28 mouse cellular contexts compared by ENCODE assay signal in the genomic region with DNA sequence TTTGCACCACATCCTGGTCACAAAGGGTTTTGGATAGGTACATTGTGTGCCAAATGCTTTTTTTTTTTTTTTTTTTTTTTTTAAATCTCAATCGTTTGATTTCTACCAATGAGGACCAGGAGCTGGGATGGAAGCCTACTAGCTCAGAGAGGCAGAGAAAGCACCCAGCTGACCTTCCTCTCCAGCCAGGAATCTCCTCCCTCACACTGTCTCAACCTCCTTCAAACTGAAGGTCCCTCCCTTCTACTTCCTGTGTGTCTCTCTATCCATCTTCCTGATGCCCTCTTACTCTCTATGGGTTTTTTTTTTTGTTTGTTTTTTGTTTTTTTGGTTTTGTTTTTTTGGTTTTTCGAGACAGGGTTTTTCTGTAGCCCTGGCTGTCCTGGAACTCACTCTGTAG. TPM values are rescaled to one million over a fixed set of nuclear protein-coding genes. Genes with fewer than 3 reads are reported as not detected.
DNase-seq lines count a peak whose midpoint lies in the region; TF ChIP-seq lines count a peak whose summit lies in the region.
"Had no signal": no experiment of that assay in that cellular context is flagged by ENCODE, and none has a peak within 500 bp of the region (broad histone marks: within the 10 kb centered on the region; RNA-seq: fewer than 3 reads in every experiment).

No protein-coding gene starts in this region.

- H3K9ac ChIP-seq in ES-Bruce4 (ENCODE audit: low read depth, poor library complexity, severe bottlenecking) = peak overlapping the region; percentile 25; the same call in 1 of the 2 replicates
- no peak overlapping the region for H3K9ac ChIP-seq in MEL (ENCODE audit: control insufficient read depth, low read depth, low read length, poor library complexity, severe bottlenecking)
- H3K9ac ChIP-seq: embryonic facial prominence, embryonic 13.5 days; forebrain, embryonic 12.5 days; forebrain, embryonic 15.5 days; hindbrain, embryonic 13.5 days had no signal

- H3K9me3 ChIP-seq in ES-Bruce4 (replicated peaks; ENCODE audit: control insufficient read depth, insufficient read depth, low read length, poor library complexity, severe bottlenecking) = no peaks in the 10 kb centered on the region
- H3K9me3 ChIP-seq in MEL (replicated peaks; ENCODE audit: insufficient read depth, low read length) = no peaks in the 10 kb centered on the region
- H3K9me3 ChIP-seq: embryonic facial prominence, embryonic 10.5 days; embryonic facial prominence, embryonic 13.5 days; forebrain, embryonic 12.5 days; forebrain, embryonic 15.5 days; hindbrain, embryonic 10.5 days; hindbrain, embryonic 13.5 days had no signal

- H3K36me3 ChIP-seq in ES-Bruce4 (ENCODE audit: control insufficient read depth, insufficient read depth, low read length, poor library complexity, severe bottlenecking) = peaks cover 1% of the 10 kb centered on the region
- peaks cover 0 to 4% of the 10 kb centered on the region in 2 experiments; a peak in 2 of 4 replicates for H3K36me3 ChIP-seq in MEL (ENCODE audit: control insufficient read depth in 1 of 2, insufficient read depth in 2 of 2, low read length in 2 of 2)
- no peaks in the 10 kb centered on the region for H3K36me3 ChIP-seq in kidney, adult 2 months (ENCODE audit: control insufficient read depth, insufficient read depth, low read length)
- H3K36me3 ChIP-seq: forebrain, embryonic 15.5 days; hindbrain, embryonic 13.5 days had no signal

- TF ChIP-seq RAD21 in MEL (IDR thresholded peaks at IDR 0.05; ENCODE audit: low read depth, low read length) = no peak

- peak overlapping the region; percentile 80 for H3K27ac ChIP-seq in ES-Bruce4 (ENCODE audit: insufficient read depth, low read length)
- no peak overlapping the region for H3K27ac ChIP-seq in MEL (ENCODE audit: control insufficient read depth, low read depth, low read length)
- H3K27ac ChIP-seq in kidney, adult 2 months (ENCODE audit: insufficient read depth, low read depth, low read length) = no peak overlapping the region
- H3K27ac ChIP-seq: embryonic facial prominence, embryonic 10.5 days; embryonic facial prominence, embryonic 13.5 days; forebrain, embryonic 12.5 days; forebrain, embryonic 15.5 days; hindbrain, embryonic 10.5 days; hindbrain, embryonic 13.5 days; hindbrain, postnatal 0 days had no signal

- WGBS in kidney, adult 2 months = 60% methylated on average over 2 of the region's 2 CpGs

- TF ChIP-seq CTCF in ES-Bruce4 (IDR thresholded peaks at IDR 0.05; ENCODE audit: low read depth, low read length) (no peak), MEL (IDR thresholded peaks at IDR 0.05 in 2 of 3, conservative IDR thresholded peaks at IDR 0.05 in 1 of 3; ENCODE audit: control insufficient read depth in 1 of 3, insufficient read depth in 1 of 3, low read depth in 2 of 3, low read length in 3 of 3, poor library complexity in 1 of 3, severe bottlenecking in 1 of 3) (no peak)
- no peak for TF ChIP-seq CTCF in kidney, adult 2 months (conservative IDR thresholded peaks at IDR 0.05; ENCODE audit: insufficient read depth, insufficient read length, low read depth, low read length)

- H3K4me1 ChIP-seq in ES-Bruce4 (ENCODE audit: control insufficient read depth, insufficient read depth, low read length) (peaks cover 2% of the 10 kb centered on the region), MEL (ENCODE audit: control insufficient read depth in 1 of 2, insufficient read depth in 2 of 2, low read length in 2 of 2) (peaks cover 0 to 4% of the 10 kb centered on the region in 2 experiments; a peak in 2 of 4 replicates)
- H3K4me1 ChIP-seq in kidney, adult 2 months (ENCODE audit: control insufficient read depth, insufficient read depth, low read length) = no peaks in the 10 kb centered on the region; the same call in 1 of the 2 replicates

- DNase-seq in 416B (ENCODE audit: low read depth) = peak; percentile 51
- no peak for DNase-seq in MEL (ENCODE audit: low read depth, low spot score)
- DNase-seq in adipocyte (ENCODE audit: low spot score) = peak; percentile 34
- no peak for DNase-seq in gastrocnemius, postnatal 14 days
- DNase-seq in kidney, adult 2 months = no peak
- DNase-seq in heart, postnatal 25 days (ENCODE audit: low spot score) = no peak
- DNase-seq: adrenal gland, adult 8-10 months; adrenal gland, postnatal 25 days; cerebellum, adult 11-12 months; cerebellum, adult 8-10 months; cerebellum, postnatal 10 days; cerebellum, postnatal 36 days; embryo, embryonic 11 days; gastrocnemius, postnatal 36 days; heart, adult 11 months; heart, postnatal 36 days; kidney, adult 18-20 months had no signal

- H3K27me3 ChIP-seq in ES-Bruce4 (ENCODE audit: control insufficient read depth, insufficient read depth, low read length, poor library complexity, severe bottlenecking) (no peaks in the 10 kb centered on the region), MEL (ENCODE audit: control insufficient read depth in 1 of 2, insufficient read depth in 2 of 2, low read length in 2 of 2) (no peaks in the 10 kb centered on the region)
- H3K27me3 ChIP-seq in kidney, adult 2 months (replicated peaks; ENCODE audit: control insufficient read depth, insufficient read depth, low read length) = no peaks in the 10 kb centered on the region; the same call in 1 of the 2 replicates
- H3K27me3 ChIP-seq: embryonic facial prominence, embryonic 13.5 days; forebrain, embryonic 12.5 days; forebrain, embryonic 15.5 days; hindbrain, embryonic 13.5 days had no signal

- no peaks in the 10 kb centered on the region for H3K79me2 ChIP-seq in MEL (ENCODE audit: control insufficient read depth, insufficient read depth, low read length, poor library complexity)

- TF ChIP-seq POLR2A in ES-Bruce4 (IDR thresholded peaks at IDR 0.05; ENCODE audit: insufficient read depth, low read length) (peak; percentile 60), MEL (IDR thresholded peaks at IDR 0.05; ENCODE audit: control insufficient read depth in 1 of 2, insufficient read depth in 1 of 2, low read depth in 1 of 2, low read length in 2 of 2, poor library complexity in 1 of 2) (no peak)
- TF ChIP-seq POLR2A in kidney, adult 2 months (IDR thresholded peaks at IDR 0.05; ENCODE audit: low read depth, low read length) = no peak

- peak overlapping the region; percentile 31; the same call in 1 of the 2 replicates for H3K4me3 ChIP-seq in ES-Bruce4 (ENCODE audit: low read depth, low read length)
- H3K4me3 ChIP-seq in MEL (ENCODE audit: control insufficient read depth in 1 of 2, insufficient read depth in 1 of 2, low read depth in 2 of 2, low read length in 2 of 2) = no peak overlapping the region
- H3K4me3 ChIP-seq in kidney, adult 2 months (ENCODE audit: insufficient read depth, low read depth, low read length) = no peak overlapping the region
- H3K4me3 ChIP-seq: embryonic facial prominence, embryonic 10.5 days; embryonic facial prominence, embryonic 13.5 days; erythroblast, embryonic 14.5 days; forebrain, embryonic 12.5 days; forebrain, embryonic 15.5 days; hindbrain, embryonic 10.5 days; hindbrain, embryonic 13.5 days had no signal

- intact Hi-C loops in gastrocnemius, postnatal 14 days (cut with DNase I; ENCODE audit: low total_unique reads) = no loop called here
- intact Hi-C loops in heart, postnatal 25 days (cut with DNase I) = loop anchor here (10.0 kb wide), 1 partner anchor 484 kb away; no protein-coding TSS in a partner anchor

- TF ChIP-seq EP300 in ES-Bruce4 (IDR thresholded peaks at IDR 0.05; ENCODE audit: insufficient read depth, low read depth, low read length) (no peak), MEL (IDR thresholded peaks at IDR 0.05; ENCODE audit: low read depth in 1 of 2, low read length in 2 of 2) (no peak)

TF ChIP-seq in MEL, 35 proteins besides CTCF, POLR2A, EP300 and RAD21:
- TF ChIP-seq ELF1 (IDR thresholded peaks at IDR 0.05; ENCODE audit: low read depth, low read length) (no peak), GABPA (IDR thresholded peaks at IDR 0.05; ENCODE audit: low read depth, low read length) (no peak), HCFC1 (IDR thresholded peaks at IDR 0.05; ENCODE audit: low read depth, low read length) (0 out of 2 replicates have a peak, but pooled peaks have one; percentile 20)

RNA-seq across cellular contexts. Expression of gene Pif1, which starts 14.0 kb away (rescaled TPM):
- 27.7 and 32.3 TPM in 2 replicates for polyA plus RNA-seq in ES-Bruce4 (2011; ENCODE audit: insufficient read depth, insufficient read length, low read depth, missing spikeins)
- total RNA-seq in MEL (2012; rRNA removed) = 15.5 and 22.5 TPM in 2 replicates
- 10 to 100 TPM in 1 of 2 experiments, not detected in 1; 14.9 TPM for polyA plus RNA-seq in MEL (2012; ENCODE audit: insufficient read depth in 1 of 2, insufficient read length in 2 of 2, low read depth in 1 of 2, low replicate concordance in 2 of 2, missing spikeins in 1 of 2)
- under 1 TPM; 0.44 to 0.57 TPM for total RNA-seq in gastrocnemius, postnatal 14 days (2021)
- 0.08 and 0.11 TPM in 2 replicates for polyA plus RNA-seq in kidney, adult 2 months (2012; rRNA removed)
- total RNA-seq in heart, postnatal 25 days (2021) = not detected
- total RNA-seq: gastrocnemius, adult 8-10 months; heart, adult 8-10 months had no signal

RNA-seq across cellular contexts. Expression of gene Plekho2, which starts 21.1 kb away (rescaled TPM):
- polyA plus RNA-seq in ES-Bruce4 (2011; ENCODE audit: insufficient read depth, insufficient read length, low read depth, missing spikeins) (6.1 and 6.2 TPM in 2 replicates), MEL (2012; ENCODE audit: insufficient read depth in 1 of 2, insufficient read length in 2 of 2, low read depth in 1 of 2, low replicate concordance in 2 of 2, missing spikeins in 1 of 2) (10 to 100 TPM in 1 of 2 experiments, not detected in 1; 12.9 TPM)
- 7.6 and 8.6 TPM in 2 replicates for total RNA-seq in MEL (2012; rRNA removed)
- total RNA-seq in gastrocnemius, postnatal 14 days (2021) = 10 to 100 TPM in 1 of 2 experiments, 1 to 10 TPM in 1; 8.3 to 10.7 TPM
- polyA plus RNA-seq in kidney, adult 2 months (2012; rRNA removed) = 9.8 and 10.4 TPM in 2 replicates
- 10 to 100 TPM; 12.9 to 13.2 TPM for total RNA-seq in heart, postnatal 25 days (2021)

RNA-seq across cellular contexts. Expression of gene Rbpms2, which starts 28.5 kb away (rescaled TPM):
- polyA plus RNA-seq in ES-Bruce4 (2011; ENCODE audit: insufficient read depth, insufficient read length, low read depth, missing spikeins) (162 and 174 TPM in 2 replicates), MEL (2012; ENCODE audit: insufficient read depth in 1 of 2, insufficient read length in 2 of 2, low read depth in 1 of 2, low replicate concordance in 2 of 2, missing spikeins in 1 of 2) (under 1 TPM in 1 of 2 experiments, not detected in 1; 0.22 TPM)
- not detected in 2 replicates for total RNA-seq in MEL (2012; rRNA removed)
- total RNA-seq in gastrocnemius, postnatal 14 days (2021) = 1 to 10 TPM; 2.2 to 2.6 TPM
- polyA plus RNA-seq in kidney, adult 2 months (2012; rRNA removed) = 257 and 303 TPM in 2 replicates
- 10 to 100 TPM; 37.1 to 39.3 TPM for total RNA-seq in heart, postnatal 25 days (2021)

Comparison
In these comparisons a context has a peak if more than half of its experiments do, and no peak if none do; other contexts are left out.
1. DNase-seq: peak in 416B (single experiment) and adipocyte (single experiment); none in MEL (single experiment), gastrocnemius, postnatal 14 days (single experiment), kidney, adult 2 months (single experiment) and heart, postnatal 25 days (single experiment).
2. RNA of gene Pif1, which starts 14.0 kb away (total RNA-seq): 15.5 to 22.5 TPM in MEL; 0.44 to 0.57 TPM in gastrocnemius, postnatal 14 days and not detected in heart, postnatal 25 days; every median in the first group is over 10 times any median in the second.
3. RNA of gene Rbpms2, which starts 28.5 kb away (total RNA-seq): 37.1 to 39.3 TPM in heart, postnatal 25 days; 2.2 to 2.6 TPM in gastrocnemius, postnatal 14 days and not detected in MEL; every median in the first group is over 10 times any median in the second.